Comparison of ENCODE assay signal across 1 mouse cellular context in the genomic region with DNA sequence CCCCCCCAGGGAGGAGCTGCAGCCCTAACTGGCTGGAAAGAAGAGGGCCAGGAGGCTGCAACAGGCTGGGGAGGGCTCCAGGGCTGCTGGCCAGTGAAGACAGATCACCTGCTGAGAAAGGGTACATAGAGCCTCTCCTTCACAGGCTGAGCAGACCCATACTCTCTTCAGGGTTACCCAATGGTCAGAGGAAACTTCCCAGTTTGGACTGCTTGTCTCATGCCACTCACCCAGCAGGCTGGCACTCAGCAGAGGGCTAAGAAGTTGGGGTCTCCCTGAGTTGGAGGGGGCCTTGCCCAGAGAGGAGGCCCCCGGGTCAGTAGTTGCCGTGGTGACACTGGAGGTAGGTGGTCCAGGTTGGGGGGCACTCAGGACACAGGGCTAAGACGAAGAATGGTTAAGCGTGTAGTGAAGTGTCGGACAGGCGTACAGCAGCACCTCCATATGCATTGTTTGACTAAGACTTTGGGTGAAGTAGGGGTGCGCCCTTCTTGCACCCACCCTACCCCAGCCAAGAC.
A peak's percentile ranks its signal among the peaks of the same experiment; 100 is the strongest.
TF ChIP-seq lines count a peak whose summit lies in the region.

No protein-coding gene starts in this region.

TF ChIP-seq in CH12.LX, 34 proteins besides CTCF, POLR2A, EP300 and RAD21:
- 0 out of 2 replicates have a peak, but pooled peaks have one; percentile 25 for TF ChIP-seq POLR2AphosphoS2 (IDR thresholded peaks at IDR 0.05; ENCODE audit: low read depth, low read length)
- no peak for TF ChIP-seq UBTF (IDR thresholded peaks at IDR 0.05; ENCODE audit: low read depth, low read length)
